Mouse (Mus musculus) heart, adult 9 months (tissue): ENCODE results near the gene Nrip1.
A peak's percentile ranks its signal among the peaks of the same experiment; 100 is the strongest.
"Not testable (repeated sequence)": the region's sequence is repeated elsewhere in the genome, so short reads cannot be mapped to it uniquely, and the experiment has no call there.

ENCODE experiments used
- DNase-seq, 2 experiments: peaks; one replicate each; pipeline ENCODE4 v3.0.0; 2022; ENCODE audit warnings: low spot score in 2 of 2

Gene Nrip1

DNA sequence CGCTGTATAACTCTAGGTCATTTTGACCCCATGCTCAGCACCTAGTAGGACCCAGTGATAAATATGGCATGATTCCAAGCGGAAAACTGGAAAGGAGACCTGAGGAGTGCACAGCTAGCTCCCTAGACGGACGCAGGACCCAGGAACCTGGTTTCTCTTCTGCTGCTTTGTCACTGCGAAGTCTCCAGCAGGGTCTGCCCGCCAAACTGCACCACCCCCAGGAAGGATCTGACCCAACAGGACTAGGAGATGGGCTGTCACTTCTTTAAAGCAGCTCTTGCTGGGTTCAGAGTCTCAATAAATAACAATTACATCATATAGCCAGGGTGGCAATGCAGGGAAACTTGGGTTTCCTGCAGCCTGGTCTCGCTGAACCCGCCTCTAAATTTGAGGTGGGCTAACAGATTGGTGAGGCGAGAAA lies at the start of gene Nrip1:
Gene Nrip1 (minus strand): TSS at position 157 of the 421 bp plus-strand sequence.
- peak in 1 of 2 experiments; percentile 81 for DNase-seq

DNA sequence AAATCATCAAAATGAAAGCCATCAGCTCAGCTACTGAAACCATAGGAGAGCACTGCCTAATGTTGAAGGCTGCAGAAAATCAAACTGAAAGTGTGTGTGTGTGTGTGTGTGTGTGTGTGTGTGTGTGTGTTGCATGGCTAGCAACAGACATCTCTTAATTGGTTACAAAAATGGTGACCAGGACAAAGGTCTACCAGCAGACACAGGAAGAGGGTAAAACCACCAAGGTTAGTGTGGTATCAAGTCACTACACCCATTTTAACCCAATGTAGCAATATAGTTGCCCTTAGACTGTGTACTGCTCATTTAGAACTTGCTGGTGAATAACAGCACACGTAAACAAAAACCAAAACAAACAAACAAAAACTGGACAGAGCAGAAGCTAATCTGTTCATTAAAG lies 48.9 kb upstream of the Nrip1 start:
- no peak for DNase-seq

DNA sequence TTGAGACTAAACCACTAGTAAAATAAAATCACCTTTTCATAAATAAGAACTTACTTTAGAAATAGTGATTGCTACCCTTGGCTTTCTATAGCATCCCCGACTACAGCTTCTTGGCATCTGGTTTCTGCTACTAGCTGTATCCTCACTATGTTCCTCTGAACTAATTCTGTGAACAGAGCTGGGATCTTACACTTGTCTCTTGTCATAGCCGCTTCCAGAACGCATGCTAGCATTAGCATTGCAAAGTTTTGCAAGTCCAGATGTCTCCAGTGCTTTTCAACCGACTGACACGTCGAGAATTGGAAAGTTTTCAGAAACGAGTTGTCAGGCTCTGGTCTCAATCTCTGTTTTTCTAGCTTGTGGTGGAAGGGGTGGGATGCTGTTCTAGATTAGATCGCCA lies 46.2 kb upstream of the Nrip1 start:
- no peak for DNase-seq

DNA sequence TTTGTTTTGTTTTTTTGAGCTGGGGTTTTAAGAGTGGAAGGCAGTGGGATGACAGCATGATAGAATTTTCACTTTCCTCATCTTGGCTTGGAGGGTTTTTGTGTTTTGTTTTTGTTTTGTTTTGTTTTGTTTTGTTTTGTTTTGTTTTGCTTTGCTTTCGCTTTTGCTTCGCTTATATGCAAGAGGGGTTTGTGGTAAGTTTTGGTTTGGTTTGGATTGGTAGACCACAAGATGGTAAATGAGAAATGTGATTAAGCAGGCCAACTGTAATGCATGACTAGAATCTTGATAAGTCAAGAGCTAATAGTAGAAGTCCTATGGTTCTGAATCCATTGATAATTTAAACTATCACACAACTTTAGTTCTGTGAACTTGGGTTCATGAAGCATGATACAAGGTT lies 42.9 kb upstream of the Nrip1 start:
- DNase-seq: no peak

DNA sequence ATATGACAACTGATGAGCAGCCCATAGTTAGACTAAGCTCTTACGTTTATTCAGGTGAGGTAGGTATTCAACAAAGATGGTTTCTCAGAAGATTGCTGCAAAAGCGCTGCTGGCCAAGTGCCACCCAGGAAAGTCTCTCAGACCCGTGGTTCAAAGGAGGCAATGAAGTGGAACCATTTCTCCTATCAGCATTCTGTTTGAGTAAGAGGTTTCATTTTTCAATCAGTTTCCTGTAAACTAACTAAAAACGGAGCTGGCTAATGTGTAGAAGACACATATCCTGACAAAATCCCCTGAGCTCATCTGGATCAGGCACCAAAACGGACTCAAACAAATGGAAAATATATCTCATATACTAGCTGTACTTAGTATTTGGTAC lies 42.4 kb upstream of the Nrip1 start:
- DNase-seq: no peak

DNA sequence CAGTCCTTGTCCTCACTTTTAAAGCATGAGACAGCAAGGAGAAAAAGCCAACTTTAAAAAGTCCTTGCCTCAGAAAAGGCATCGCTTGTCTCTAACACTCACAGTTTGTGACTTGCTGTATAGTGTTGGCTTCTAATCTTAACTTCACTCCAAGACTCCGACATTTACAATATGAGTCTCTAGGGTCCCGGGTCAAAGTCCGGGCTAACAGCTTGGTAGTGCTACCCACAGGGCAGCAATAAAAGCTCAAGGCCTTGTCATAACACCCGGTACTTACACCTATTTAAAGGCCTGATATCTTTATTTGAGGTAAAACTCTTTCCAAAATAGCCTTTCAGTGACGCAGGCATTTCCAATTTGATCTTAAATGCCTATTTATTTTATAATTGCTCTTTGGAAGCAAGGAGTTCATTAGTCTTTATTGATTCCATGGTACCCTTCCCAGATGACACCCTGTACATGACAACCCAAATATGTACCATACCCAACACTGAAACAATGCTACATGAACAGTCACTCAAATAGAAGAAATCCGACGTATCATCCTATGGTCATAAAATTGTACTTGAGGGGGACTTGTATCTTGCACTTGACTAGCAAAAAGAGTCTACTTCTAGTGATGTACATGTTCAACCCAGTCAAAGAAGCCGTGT lies 41.9 kb upstream of the Nrip1 start:
- DNase-seq: no peak

DNA sequence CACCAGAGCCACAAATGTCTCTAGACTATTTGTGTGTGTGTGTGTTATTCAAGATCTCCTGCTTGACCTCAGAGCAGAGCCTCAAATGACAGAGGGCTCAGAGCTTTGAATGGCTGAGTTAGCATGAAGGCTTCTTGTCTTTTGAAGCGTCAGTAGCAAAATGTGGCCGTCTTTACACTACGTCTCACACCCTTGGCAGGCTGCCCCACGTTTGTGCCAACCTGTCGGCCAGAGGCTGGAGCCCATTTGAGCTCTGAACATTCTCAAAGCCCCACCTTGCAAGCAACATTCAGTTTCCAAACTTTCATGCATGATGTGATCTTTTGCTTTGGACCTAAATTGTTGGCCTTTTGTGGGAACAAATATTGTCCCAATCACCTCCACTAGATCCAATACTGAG lies 40.9 kb upstream of the Nrip1 start:
- no peak for DNase-seq

DNA sequence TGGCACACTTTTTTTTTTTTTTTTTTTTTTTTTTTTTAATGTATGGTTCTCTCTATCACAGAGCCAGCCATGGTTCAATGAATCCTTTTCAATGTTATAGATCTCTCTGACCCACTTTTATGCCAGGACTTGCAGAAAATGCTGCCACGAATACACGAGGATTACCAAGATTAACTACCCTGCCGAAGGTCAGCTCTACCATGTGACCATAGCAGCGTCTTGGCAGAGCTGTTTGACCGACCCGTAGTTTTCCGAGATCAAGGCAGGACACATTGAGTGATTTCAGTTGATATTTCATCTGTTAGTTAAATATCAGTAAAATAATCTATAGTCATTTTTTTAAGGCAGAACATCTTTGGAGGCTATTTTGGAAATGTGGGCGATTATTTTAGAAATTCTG lies 40.0 kb upstream of the Nrip1 start:
- DNase-seq: no peak

DNA sequence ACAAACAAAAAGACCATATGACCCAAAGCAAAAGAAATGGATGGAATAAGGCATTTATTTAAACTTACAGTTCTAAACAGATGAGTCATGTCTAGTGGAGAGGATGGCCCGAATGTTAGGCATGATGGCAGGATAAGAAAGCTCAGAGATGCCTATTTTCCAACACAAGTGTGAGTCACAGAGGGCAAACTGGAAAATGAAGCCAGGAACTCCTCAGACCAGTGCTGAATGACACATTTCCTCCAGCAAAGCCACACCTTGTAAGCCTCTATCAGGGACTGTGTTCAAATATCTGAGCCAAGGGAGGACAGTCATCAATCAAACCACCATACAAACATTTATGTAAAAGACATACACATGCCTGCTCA lies 35.7 kb upstream of the Nrip1 start:
- DNase-seq: no peak

DNA sequence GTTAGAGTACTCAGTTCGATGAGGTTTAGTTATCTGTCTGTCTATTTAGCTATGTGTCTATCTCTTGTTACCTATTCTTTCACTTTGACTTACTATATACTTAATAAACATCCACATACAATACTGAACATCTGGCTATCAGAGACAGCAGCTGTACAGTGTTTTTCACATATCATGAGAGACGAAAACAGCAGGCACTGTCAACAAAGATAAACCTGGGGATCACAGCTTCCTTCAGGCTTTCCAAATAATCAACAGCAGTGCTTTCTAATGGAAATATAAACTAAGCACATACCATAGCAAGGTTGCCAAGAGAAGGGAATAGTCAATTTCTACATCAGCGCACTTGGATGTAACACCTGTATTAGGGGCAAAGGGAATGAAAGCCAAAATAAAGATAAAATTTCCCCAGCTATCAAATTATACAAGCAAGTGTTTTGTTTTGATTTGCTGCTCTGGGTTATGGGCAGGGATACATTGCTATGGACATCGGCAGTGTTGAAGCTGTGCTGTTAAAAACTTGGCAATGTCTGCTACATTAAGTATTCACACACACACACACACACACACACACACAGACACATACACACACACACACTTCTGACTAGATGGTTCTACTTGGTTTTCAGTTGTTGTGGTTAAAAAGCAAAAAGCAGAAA lies 35.2 kb upstream of the Nrip1 start:
- DNase-seq: no peak

DNA sequence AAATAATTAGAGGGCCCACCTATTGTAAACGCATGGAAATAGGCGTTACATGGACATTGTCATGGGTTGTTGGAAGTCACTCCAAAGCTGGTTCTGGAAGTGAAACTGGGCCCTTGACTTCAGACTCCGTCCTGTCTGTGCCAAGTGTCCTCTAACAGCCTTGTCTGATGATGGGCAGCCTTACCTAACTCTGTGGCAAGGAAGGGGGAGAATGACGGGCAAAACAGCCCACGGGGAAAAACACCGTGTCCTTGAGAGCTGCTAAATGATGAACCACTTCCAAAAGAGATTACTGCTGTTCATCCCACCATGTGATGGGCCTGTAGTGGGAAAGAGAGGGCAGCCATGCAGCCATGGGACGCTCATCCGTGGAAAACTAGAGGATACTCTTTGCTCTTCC lies 34.6 kb upstream of the Nrip1 start:
- peak in 1 of 2 experiments; percentile 4 for DNase-seq

DNA sequence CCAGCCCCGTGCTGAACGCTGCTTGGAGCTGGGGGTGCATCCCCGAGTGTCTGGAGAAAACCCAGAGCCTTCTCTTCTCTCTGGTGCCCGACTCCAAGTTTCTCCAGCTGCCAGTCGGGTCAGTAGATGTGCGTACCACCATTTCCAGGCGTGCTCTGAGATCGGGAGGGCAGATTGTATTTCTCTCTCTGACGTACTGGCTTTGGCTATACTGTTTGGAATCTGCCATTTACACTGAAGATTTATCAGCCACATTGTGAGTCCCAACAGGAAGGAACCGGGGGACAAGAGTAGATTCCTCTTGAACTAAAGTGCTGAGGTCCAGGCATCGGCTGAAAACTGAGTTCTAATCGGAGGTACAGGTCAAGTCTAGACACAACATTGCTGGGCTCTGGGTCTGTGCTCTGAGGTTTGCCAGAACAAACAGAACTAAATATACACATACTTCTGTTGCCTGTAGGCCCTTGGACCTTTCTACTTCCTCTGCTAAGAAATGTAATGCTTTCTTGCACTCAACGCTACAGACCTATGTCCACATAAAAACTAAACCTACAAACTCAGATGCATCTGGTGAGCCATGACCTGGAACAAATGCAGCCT lies 33.8 kb upstream of the Nrip1 start:
- DNase-seq: no peak

DNA sequence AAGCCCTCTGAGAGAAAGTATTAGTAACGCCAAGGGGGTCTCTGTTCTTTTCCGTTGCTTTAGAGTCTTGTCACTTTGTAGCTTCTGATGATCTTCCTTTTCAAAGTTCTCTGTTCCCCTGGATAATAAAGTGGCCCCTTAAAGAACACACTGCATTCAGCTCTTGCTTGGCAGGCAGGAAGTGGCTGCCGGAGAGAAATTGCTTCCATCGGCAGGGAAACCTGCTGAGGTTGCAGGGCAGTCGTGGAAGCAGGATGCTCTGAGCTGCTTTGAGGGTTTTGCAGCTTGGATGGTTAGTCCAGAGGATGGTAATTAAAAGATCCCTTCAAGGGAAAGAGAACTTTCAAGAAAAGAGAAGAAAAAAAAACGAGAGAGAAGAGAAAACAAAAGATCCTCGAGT lies 33.3 kb upstream of the Nrip1 start:
- peak in 1 of 2 experiments; percentile 10 for DNase-seq

DNA sequence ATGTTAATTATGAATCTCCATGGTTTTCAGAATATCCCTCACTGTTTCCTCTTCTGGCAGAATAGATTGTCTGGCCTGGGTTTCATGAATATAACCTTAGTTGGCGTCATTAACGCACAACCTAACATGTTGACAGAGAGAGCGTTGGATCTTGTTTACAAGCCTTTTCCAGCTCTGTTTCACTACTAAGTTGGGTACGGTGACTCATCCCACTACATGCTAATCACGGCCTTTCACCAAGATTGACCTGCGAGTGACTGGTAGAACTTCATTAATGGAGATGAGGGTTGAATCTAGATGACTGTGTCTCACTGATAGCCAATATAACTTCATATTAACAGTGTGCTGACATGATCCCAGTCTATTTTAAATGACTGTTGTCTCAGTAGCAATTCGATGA lies 32.7 kb upstream of the Nrip1 start:
- peak in 1 of 2 experiments; percentile 19 for DNase-seq

DNA sequence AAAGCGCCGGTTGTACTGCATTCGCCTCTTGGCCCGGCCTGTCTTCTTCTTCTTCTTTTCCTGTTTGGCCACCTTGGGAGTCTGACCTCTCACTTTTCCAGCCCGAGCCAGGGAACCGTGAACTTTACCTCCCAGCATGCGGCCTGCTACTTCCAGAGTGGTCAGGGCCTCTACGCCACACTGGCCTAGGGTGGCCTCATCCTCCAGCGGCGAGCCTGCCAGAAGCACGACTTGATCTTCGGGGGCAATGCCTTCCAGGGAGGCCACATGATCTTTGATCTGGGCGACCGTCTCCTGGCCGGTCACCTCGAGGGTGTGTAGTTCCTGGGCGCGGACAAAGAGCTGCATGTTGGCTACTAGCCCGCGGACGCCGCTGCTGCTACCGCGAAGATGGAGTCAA lies 29.7 kb upstream of the Nrip1 start:
- not testable (repeated sequence) for DNase-seq

DNA sequence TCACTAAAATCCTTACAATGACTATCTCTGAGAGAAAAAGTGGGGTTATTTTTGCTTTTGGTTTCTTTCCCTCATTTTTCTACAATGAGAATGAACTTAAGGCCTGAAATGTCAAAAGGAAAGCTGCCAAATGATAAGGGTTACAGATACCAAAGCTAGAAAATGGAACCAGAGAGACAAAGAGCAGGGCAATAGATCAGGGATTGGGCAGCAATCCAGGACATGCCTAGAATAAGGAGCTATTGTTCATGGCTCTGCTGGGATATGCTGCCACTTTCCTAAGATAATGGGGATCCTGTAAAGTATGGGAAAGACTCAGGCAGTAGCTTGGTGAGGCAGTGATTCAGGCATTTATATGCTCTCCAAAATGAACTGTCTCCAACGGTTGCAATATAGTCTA lies 22.9 kb upstream of the Nrip1 start:
- DNase-seq: no peak

DNA sequence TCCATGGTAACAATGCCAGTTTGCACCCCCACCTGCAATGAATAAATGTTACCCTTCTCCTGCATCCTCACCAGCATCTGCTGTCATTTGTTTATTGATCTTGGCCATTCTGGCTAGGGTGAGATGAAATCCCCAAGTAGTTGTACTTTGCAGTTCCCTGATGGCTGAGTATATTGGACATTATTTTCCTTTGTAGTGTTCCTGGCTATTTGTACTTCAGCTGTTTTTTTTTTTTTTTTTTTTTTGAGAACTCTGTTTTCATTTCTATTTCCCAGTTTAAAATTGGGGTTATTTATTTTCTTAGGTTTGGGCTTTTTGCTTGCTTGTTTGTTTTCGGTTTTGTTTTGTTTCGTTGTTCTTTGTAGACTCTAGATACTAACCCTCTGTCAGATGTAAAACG lies 19.6 kb upstream of the Nrip1 start:
- no peak for DNase-seq

DNA sequence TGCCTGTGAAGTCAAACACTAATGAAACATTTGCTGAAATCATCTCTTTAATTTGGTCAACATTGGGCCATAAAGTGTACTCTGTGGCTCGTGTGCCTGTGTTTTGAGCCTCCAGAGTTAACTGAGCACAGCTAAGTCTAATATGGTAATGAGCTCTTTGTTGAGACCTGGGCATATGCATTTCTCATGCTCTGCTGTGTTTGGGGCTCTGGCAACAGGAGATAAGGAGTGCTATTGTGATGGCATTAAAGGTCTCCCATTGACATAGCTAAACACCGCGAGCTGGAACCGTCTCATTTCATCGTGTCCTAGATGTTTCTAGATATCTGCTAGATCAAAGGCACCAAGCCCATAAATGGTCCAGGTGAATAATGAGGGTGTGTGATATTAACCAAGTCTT lies 12.9 kb upstream of the Nrip1 start:
- no peak for DNase-seq

DNA sequence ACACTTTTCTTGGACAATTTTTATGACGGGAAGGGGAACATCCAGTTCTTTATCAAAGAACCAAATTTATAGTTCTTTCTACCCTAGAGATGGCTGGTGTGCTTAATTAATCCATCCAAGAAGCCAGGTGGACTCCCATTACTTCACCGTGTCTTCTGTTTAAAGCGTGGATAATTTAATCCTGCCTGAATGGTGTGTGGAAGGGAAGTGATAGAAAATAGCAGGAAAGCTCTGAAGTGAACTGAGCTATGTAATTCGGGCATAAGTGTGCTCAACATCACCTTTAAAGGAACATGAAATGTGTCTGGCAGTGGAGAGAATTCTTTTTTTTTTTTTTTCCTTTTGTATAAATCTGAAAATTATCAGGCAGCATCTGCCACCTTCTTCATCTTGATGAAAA lies 12.4 kb upstream of the Nrip1 start:
- DNase-seq: no peak

DNA sequence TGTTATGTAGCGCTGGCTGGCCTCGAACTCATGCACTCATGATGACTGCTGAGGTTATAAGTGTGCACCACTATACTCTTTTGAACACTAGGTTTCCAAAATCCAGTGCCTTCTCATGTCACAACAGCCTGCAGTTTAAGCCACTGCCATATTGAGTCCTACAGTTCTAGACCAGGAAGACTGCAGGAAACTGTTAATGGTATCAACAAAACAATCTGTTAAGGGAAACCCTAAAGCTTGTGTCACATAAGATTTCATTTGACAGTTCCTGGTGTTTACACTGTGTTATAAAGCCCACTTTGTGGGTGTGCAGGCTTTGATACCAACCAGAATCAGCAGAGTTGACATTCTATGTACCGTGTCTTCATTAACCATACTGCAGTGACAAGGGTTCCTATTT lies 3.6 kb upstream of the Nrip1 start:
- DNase-seq: no peak

DNA sequence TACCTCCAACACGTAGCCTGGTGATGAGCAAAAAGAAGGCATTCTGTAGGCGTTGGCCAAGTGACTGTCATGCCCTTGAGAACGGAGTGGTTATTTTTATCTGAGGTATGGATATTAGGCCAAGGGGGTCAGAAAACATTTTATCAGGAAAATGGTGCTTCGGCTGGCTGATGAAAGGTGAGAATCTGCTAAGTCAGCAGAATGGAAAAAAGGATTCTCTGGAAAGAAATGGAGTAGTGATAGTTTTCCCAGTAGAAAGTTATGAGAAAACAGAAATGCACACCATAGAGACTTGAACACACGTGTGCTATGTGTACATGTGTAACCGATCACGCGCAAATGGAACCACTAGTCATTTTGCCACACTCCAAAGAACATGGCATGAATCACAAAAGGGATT lies 3.0 kb upstream of the Nrip1 start:
- DNase-seq: no peak

DNA sequence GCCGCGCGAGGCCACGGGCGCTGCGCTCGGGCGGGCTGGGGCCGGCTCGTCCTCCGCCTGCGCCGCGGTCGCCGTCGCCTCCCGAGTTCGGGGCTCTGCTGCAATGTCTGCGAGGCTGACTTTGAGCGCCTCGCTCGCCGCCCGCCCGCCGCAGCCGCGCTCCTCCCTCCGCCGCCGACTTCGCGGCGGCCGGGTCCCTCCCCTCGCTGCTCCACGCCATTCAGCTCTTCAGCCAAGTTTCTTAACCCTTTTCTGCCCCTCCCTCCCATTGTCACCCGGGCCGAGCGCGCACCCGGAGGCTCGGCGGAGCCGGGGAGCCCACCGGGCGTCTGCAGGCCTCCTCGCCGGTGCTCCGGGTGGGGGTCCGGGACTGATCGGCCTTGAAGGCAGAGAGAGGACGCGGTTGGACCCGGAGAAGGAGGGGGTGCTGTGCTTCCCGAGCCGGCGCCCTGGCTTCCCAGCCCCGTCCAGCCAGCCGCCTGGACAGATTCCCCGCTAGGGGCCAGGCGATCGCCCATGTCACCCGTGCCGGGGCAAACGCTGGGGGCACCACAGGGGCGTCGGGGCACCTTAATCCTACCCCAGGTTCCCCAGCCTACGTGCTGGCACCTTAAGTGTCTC lies 576 bp downstream of the Nrip1 start:
- peak; percentile 90 for DNase-seq
